Mouse (Mus musculus): ENCODE data around the gene Cmtm8. TPM values are rescaled to one million over a fixed set of nuclear protein-coding genes. Genes with fewer than 3 reads are reported as not detected.

Cmtm8 gene
- 8.1 and 12.5 TPM in 2 replicates for polyA plus RNA-seq (2014; fragmentation: Nextera tagmentation; extraction: Ambion mirVana)

- WGBS, result under 1% methylated on average over 22 of the region's 43 CpGs
- Histone ChIP-seq H3K9me3 (ENCODE audit: control insufficient read depth, low read length) (no peaks in the 10 kb centered on the region), H3K4me3 (ENCODE audit: low read depth, low read length) (peak within 1 kb of the TSS; percentile 58)
Measured at GRCm38 (mm10) chr9:114844017-114844662, at the start of gene Cmtm8. Gene Cmtm8, minus strand, starts transcription at chr9:114844156.

GRCm38 (mm10) chr9:114892974-114893373 lies 49.0 kb upstream of the Cmtm8 start:
- no peak for ATAC-seq (ENCODE audit: low read depth)
- H3K9me3 ChIP-seq (ENCODE audit: control insufficient read depth, low read length), result no peaks in the 10 kb centered on the region
- no peak overlapping the region for H3K4me3 ChIP-seq (ENCODE audit: low read depth, low read length)
- no peaks in the 10 kb centered on the region for H3K4me1 ChIP-seq (ENCODE audit: control insufficient read depth, insufficient read depth, low read length)
- no peak overlapping the region for H3K4me2 ChIP-seq (ENCODE audit: low read depth, low read length)
- no peak overlapping the region for H3K27ac ChIP-seq (ENCODE audit: low read depth, low read length)
- no peak overlapping the region for H3K9ac ChIP-seq (replicated peaks; ENCODE audit: low read depth, low read length)
- no peaks in the 10 kb centered on the region for H3K27me3 ChIP-seq (ENCODE audit: control insufficient read depth, insufficient read depth, low read length)
- 81% methylated on average over 11 of the region's 11 CpGs for WGBS
- H3K36me3 ChIP-seq (ENCODE audit: control insufficient read depth, insufficient read depth, low read length), result no peaks in the 10 kb centered on the region

More at GRCm38 (mm10) chr9:114844017-114844662, at the start of gene Cmtm8:
- H3K36me3 ChIP-seq (ENCODE audit: control insufficient read depth, insufficient read depth, low read length), result no peaks in the 10 kb centered on the region
- H3K9ac ChIP-seq (replicated peaks; ENCODE audit: low read depth, low read length), result peak within 1 kb of the TSS; percentile 57
- H3K27me3 ChIP-seq (ENCODE audit: control insufficient read depth, insufficient read depth, low read length), result peaks cover 12% of the 10 kb centered on the region
- H3K4me2 ChIP-seq (ENCODE audit: low read depth, low read length), result peak within 1 kb of the TSS; percentile 99
- 0 out of 2 replicates have a peak, but pooled peaks cover 2% of the 10 kb centered on the region for H3K4me1 ChIP-seq (ENCODE audit: control insufficient read depth, insufficient read depth, low read length)
- no peak within 1 kb of the TSS for H3K27ac ChIP-seq (ENCODE audit: low read depth, low read length)
- peak; percentile 63 for ATAC-seq (ENCODE audit: low read depth)

- no peaks in the 10 kb centered on the region for H3K27me3 ChIP-seq (ENCODE audit: control insufficient read depth, insufficient read depth, low read length)
- no peaks in the 10 kb centered on the region for H3K9me3 ChIP-seq (ENCODE audit: control insufficient read depth, low read length)
- H3K4me3 ChIP-seq (ENCODE audit: low read depth, low read length), result no peak overlapping the region
- H3K27ac ChIP-seq (ENCODE audit: low read depth, low read length), result no peak overlapping the region
- no peak overlapping the region for H3K9ac ChIP-seq (replicated peaks; ENCODE audit: low read depth, low read length)
- whole genome bisulfite sequencing, result 20% methylated on average over 7 of the region's 7 CpGs
- no peak overlapping the region for H3K4me2 ChIP-seq (ENCODE audit: low read depth, low read length)
- ATAC-seq (ENCODE audit: low read depth), result no peak
- no peaks in the 10 kb centered on the region for H3K4me1 ChIP-seq (ENCODE audit: control insufficient read depth, insufficient read depth, low read length)
- no peaks in the 10 kb centered on the region for H3K36me3 ChIP-seq (ENCODE audit: control insufficient read depth, insufficient read depth, low read length)
Measured at GRCm38 (mm10) chr9:114890377-114890776, 46.4 kb upstream of the Cmtm8 start.

DNA sequence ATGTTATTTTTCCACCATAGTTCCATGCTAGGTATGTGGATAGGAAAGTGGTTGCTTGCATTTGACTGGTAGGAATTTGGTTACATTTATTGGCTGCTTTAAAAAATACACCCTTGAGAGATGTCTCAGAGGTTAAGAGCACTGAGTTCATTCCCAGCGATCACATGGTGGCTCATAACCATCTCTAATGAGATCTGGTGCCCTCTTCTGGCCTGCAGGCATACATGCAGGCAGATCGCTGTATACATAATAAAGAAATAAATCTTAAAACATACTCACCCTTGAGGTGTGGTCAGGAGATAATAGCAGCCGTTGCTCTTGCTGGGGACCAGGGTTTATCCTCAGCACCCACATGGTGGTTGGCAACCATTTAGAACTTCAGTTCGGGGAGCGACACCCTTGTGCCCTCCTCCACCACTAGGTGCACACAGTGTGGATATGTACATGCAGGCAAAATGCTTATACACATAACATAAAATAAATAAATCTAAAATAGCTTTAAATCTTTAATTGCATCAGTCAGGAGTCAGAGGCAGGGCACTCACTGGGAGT lies 45.0 kb upstream of the Cmtm8 start:
- Histone ChIP-seq H3K36me3 (ENCODE audit: control insufficient read depth, insufficient read depth, low read length) (no peaks in the 10 kb centered on the region), H3K4me2 (ENCODE audit: low read depth, low read length) (no peak overlapping the region), H3K4me3 (ENCODE audit: low read depth, low read length) (no peak overlapping the region), H3K27me3 (ENCODE audit: control insufficient read depth, insufficient read depth, low read length) (no peaks in the 10 kb centered on the region), H3K27ac (ENCODE audit: low read depth, low read length) (no peak overlapping the region), H3K9me3 (ENCODE audit: control insufficient read depth, low read length) (no peaks in the 10 kb centered on the region), H3K9ac (replicated peaks; ENCODE audit: low read depth, low read length) (no peak overlapping the region), H3K4me1 (ENCODE audit: control insufficient read depth, insufficient read depth, low read length) (no peaks in the 10 kb centered on the region)
- 89% methylated on average over 5 of the region's 5 CpGs for WGBS
- ATAC-seq (ENCODE audit: low read depth), result no peak

DNA sequence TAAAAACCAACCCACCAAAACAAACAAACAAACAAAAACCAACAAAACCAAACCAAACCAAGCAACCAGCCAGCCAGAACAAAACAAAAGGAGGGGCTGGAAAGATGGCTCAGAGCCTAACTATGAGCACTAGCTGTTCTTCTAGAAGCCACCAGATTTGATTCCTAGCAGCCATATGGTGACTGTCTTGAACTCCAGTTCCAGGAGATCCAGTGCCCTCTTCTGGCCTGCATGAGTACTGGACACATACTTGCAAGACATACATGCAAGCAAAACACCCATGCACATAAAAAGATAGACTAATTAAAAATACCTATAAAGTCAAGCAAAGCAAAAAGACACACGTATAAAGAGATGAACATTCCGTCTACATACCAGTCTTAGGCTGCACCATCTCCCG lies 43.7 kb upstream of the Cmtm8 start:
- Histone ChIP-seq H3K9me3 (ENCODE audit: control insufficient read depth, low read length) (no peaks in the 10 kb centered on the region), H3K27ac (ENCODE audit: low read depth, low read length) (no peak overlapping the region), H3K36me3 (ENCODE audit: control insufficient read depth, insufficient read depth, low read length) (no peaks in the 10 kb centered on the region), H3K27me3 (ENCODE audit: control insufficient read depth, insufficient read depth, low read length) (no peaks in the 10 kb centered on the region), H3K4me3 (ENCODE audit: low read depth, low read length) (no peak overlapping the region), H3K4me2 (ENCODE audit: low read depth, low read length) (no peak overlapping the region), H3K9ac (replicated peaks; ENCODE audit: low read depth, low read length) (no peak overlapping the region), H3K4me1 (ENCODE audit: control insufficient read depth, insufficient read depth, low read length) (no peaks in the 10 kb centered on the region)
- 98% methylated on average over 3 of the region's 3 CpGs for WGBS
- ATAC-seq (ENCODE audit: low read depth), result no peak

GRCm38 (mm10) chr9:114885991-114886662 lies 42.2 kb upstream of the Cmtm8 start:
- Histone ChIP-seq H3K27ac (ENCODE audit: low read depth, low read length) (no peak overlapping the region), H3K27me3 (ENCODE audit: control insufficient read depth, insufficient read depth, low read length) (no peaks in the 10 kb centered on the region), H3K9me3 (ENCODE audit: control insufficient read depth, low read length) (no peaks in the 10 kb centered on the region), H3K4me3 (ENCODE audit: low read depth, low read length) (no peak overlapping the region), H3K4me1 (ENCODE audit: control insufficient read depth, insufficient read depth, low read length) (no peaks in the 10 kb centered on the region), H3K36me3 (ENCODE audit: control insufficient read depth, insufficient read depth, low read length) (no peaks in the 10 kb centered on the region), H3K4me2 (ENCODE audit: low read depth, low read length) (no peak overlapping the region), H3K9ac (replicated peaks; ENCODE audit: low read depth, low read length) (no peak overlapping the region)
- ATAC-seq (ENCODE audit: low read depth), result no peak
- WGBS, result 61% methylated on average over 8 of the region's 8 CpGs

DNA sequence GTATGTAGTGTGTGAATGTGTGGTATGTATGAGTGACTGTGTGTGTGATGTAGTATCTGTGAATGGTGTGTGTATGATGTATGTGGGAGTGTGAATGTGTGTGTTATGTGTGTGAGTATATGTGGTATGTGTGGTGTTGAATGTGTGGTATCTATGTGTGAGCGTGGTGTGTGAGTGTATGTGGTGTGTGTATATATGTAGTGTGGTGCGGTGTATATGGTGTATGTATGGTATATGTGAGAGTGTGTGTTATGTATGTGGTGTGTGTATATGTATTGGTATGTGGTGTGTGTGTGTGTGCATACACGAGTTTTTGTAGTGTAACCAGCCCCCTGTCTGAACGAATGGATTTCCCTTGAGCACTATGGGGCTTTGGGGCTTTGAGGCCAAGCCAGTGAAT lies 41.6 kb upstream of the Cmtm8 start:
- Histone ChIP-seq H3K27ac (ENCODE audit: low read depth, low read length) (no peak overlapping the region), H3K36me3 (ENCODE audit: control insufficient read depth, insufficient read depth, low read length) (no peaks in the 10 kb centered on the region)
- 84% methylated on average over 4 of the region's 4 CpGs for WGBS

DNA sequence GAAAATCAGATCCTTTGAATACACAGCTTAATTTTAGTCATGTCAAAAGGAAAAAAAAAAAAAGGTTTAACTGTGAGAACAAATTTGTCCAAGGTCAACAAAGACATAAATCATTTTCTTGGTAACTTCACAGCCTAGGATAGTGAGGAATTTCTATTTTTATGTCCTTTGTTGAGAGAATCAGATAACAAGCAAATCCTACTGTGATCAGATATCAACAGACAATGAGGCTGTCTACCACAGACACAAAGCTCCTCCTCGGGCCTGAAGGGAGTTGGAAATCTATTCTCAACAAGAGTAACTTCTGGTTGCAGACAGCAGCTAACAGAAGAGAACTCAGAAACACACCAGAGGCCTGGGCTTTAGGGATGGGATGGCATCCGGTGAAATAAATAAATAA lies 38.0 kb upstream of the Cmtm8 start:
- Histone ChIP-seq H3K9me3 (ENCODE audit: control insufficient read depth, low read length) (no peaks in the 10 kb centered on the region), H3K27me3 (ENCODE audit: control insufficient read depth, insufficient read depth, low read length) (no peaks in the 10 kb centered on the region), H3K4me1 (ENCODE audit: control insufficient read depth, insufficient read depth, low read length) (no peaks in the 10 kb centered on the region), H3K4me2 (ENCODE audit: low read depth, low read length) (no peak overlapping the region), H3K27ac (ENCODE audit: low read depth, low read length) (no peak overlapping the region), H3K36me3 (ENCODE audit: control insufficient read depth, insufficient read depth, low read length) (no peaks in the 10 kb centered on the region), H3K4me3 (ENCODE audit: low read depth, low read length) (no peak overlapping the region), H3K9ac (replicated peaks; ENCODE audit: low read depth, low read length) (no peak overlapping the region)
- no peak for ATAC-seq (ENCODE audit: low read depth)
- WGBS, result 77% methylated on average over 2 of the region's 2 CpGs

More for the DNA sequence above, 41.6 kb upstream of the Cmtm8 start:
- no peak overlapping the region for H3K4me2 ChIP-seq (ENCODE audit: low read depth, low read length)
- H3K27me3 ChIP-seq (ENCODE audit: control insufficient read depth, insufficient read depth, low read length), result no peaks in the 10 kb centered on the region
- no peak overlapping the region for H3K4me3 ChIP-seq (ENCODE audit: low read depth, low read length)
- no peak for ATAC-seq (ENCODE audit: low read depth)
- no peaks in the 10 kb centered on the region for H3K9me3 ChIP-seq (ENCODE audit: control insufficient read depth, low read length)
- no peaks in the 10 kb centered on the region for H3K4me1 ChIP-seq (ENCODE audit: control insufficient read depth, insufficient read depth, low read length)
- H3K9ac ChIP-seq (replicated peaks; ENCODE audit: low read depth, low read length), result no peak overlapping the region

DNA sequence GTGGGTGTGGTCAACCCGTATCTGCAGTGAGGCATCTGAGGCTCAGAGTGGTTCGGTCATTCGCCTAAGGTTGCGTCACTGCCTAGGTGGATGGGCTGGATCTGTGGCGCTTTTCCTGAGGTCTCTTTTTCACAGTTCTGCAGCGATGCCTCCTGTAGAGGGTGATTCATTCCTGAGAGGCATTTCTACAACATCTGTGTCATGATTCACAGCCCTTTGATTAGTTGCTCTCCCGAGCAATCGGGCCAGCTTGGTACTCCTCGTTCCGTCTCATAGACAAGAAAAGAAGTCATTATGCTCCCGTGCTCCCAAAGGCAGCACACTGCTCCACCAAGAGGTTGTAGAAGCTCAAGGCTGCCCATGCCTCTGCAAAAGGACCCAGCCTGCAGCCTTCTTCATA lies 11.4 kb upstream of the Cmtm8 start:
- WGBS, result 42% methylated on average over 11 of the region's 11 CpGs
- H3K9me3 ChIP-seq (ENCODE audit: control insufficient read depth, low read length), result no peaks in the 10 kb centered on the region
- ATAC-seq (ENCODE audit: low read depth), result no peak

More for the DNA sequence above, 11.4 kb upstream of the Cmtm8 start:
- H3K36me3 ChIP-seq (ENCODE audit: control insufficient read depth, insufficient read depth, low read length), result no peaks in the 10 kb centered on the region
- H3K9ac ChIP-seq (replicated peaks; ENCODE audit: low read depth, low read length), result no peak overlapping the region
- H3K27ac ChIP-seq (ENCODE audit: low read depth, low read length), result no peak overlapping the region
- no peaks in the 10 kb centered on the region for H3K4me1 ChIP-seq (ENCODE audit: control insufficient read depth, insufficient read depth, low read length)
- H3K27me3 ChIP-seq (ENCODE audit: control insufficient read depth, insufficient read depth, low read length), result no peaks in the 10 kb centered on the region
- H3K4me3 ChIP-seq (ENCODE audit: low read depth, low read length), result no peak overlapping the region
- no peak overlapping the region for H3K4me2 ChIP-seq (ENCODE audit: low read depth, low read length)
